Mouse (Mus musculus): ENCODE results near the gene Efhd1. TPM values are rescaled to one million over a fixed set of nuclear protein-coding genes. Genes with fewer than 3 reads are reported as not detected.

The Efhd1 gene
- polyA plus RNA-seq, 1 experiment from 2014 or later = not detected

DNA sequence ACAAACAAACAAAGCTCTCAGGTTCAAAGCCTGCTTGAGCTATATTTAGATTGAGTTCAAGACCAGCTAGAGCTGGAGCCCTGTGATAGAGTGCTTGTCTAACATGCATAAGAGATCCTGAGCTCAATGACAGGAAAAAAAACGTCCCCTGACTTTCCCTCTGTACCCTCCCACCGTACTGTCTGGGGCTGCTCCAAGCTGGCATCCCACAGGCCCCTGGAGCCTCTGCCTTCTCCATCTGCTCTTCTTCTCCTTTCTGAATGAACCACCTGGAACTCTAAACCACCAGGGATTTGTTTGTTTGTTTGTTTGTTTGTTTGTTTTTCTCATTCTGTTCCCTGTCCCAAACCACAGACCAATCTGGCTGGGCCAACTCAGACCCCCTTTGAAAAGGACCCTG lies 11.9 kb downstream of the Efhd1 start:
- no peak for ATAC-seq (ENCODE audit: insufficient read depth)
- TF ChIP-seq CTCF (IDR thresholded peaks at IDR 0.05; ENCODE audit: low read depth) = no peak
- no peak overlapping the region for H3K27ac ChIP-seq (ENCODE audit: low read depth)

DNA sequence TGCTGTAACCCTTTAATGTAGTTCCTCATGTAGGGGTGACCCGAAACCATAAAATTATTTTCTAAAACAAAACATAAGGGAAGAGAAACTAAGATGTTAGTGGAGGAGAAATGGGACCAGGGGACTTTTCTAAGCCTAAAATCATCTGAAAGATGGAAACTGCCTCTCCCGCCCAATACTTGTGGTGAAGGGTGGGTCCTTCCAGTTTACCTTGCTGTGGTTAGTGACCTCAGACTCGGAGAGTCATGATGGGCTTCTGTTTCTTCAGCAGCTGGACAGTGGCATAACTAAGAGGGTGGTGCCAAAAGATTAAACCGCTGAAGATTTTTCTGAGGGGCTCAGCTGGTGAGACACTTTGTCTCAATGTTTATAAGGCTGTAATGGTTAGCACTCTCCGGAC lies 16.1 kb downstream of the Efhd1 start:
- Histone ChIP-seq H3K27me3 (ENCODE audit: insufficient read depth, low read length) (no peaks in the 10 kb centered on the region), H3K9ac (no peak overlapping the region), H3K36me3 (ENCODE audit: insufficient read depth) (no peaks in the 10 kb centered on the region), H3K4me3 (ENCODE audit: low read depth, low read length) (no peak overlapping the region), H3K4me1 (ENCODE audit: insufficient read depth) (no peaks in the 10 kb centered on the region), H3K4me2 (no peak overlapping the region), H3K9me3 (ENCODE audit: low read depth, low read length) (no peaks in the 10 kb centered on the region), H3K27ac (ENCODE audit: low read depth) (no peak overlapping the region)
- no peak for ATAC-seq (ENCODE audit: insufficient read depth)
- no peak for TF ChIP-seq CTCF (IDR thresholded peaks at IDR 0.05; ENCODE audit: low read depth)
- 69% methylated on average over 5 of the region's 5 CpGs for WGBS
- DNase-seq = no peak

More for the DNA sequence above, 11.9 kb downstream of the Efhd1 start:
- Histone ChIP-seq H3K9ac (no peak overlapping the region), H3K9me3 (ENCODE audit: low read depth, low read length) (no peaks in the 10 kb centered on the region), H3K27me3 (ENCODE audit: insufficient read depth, low read length) (no peaks in the 10 kb centered on the region), H3K36me3 (ENCODE audit: insufficient read depth) (no peaks in the 10 kb centered on the region), H3K4me1 (ENCODE audit: insufficient read depth) (no peaks in the 10 kb centered on the region; the same call in 1 of the 2 replicates), H3K4me3 (ENCODE audit: low read depth, low read length) (no peak overlapping the region), H3K4me2 (no peak overlapping the region)
- 27% methylated on average over 2 of the region's 2 CpGs for WGBS
- no peak for DNase-seq

DNA sequence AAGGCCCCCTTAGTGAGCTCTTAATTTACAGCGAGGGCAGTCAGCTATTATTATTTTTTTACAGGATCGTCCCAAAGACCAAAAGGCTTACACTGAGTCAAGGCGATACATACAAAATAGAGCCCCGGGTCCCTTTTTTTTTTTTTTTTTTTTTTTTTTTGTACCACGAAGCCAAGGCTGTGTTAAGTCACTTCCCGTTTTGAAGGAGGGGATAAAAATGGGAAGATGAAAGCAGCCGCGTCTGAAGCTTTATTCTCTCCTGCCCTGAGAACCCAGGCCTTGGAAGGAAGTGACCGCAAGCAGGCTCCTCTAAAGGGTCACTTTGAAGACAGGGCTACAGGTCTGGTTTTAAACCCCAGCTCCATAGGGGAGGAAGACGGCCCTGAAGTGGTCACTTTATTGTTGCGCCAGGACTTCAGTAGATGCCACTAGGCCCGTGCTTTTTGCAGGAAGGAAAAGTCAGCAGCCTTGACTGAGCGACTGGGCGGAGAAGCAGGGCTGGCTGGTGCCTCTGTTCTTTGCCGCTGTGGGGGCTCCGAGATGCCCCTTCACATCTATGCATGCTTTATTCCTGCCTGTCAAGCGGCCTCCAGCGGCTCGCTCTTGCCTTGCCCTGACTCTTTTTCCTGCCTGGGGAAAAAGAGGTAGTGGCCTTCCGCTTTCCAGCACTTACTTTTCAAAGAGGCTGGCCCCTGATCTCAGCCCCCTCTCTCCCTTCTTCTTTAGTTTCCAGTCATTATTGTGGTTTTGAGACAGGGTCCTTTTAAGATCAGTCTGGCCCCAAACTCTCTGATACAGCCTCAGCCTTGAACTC lies 17.6 kb downstream of the Efhd1 start:
- Histone ChIP-seq H3K4me3 (ENCODE audit: low read depth, low read length) (no peak overlapping the region), H3K4me1 (ENCODE audit: insufficient read depth) (no peaks in the 10 kb centered on the region), H3K9me3 (ENCODE audit: low read depth, low read length) (no peaks in the 10 kb centered on the region), H3K27me3 (ENCODE audit: insufficient read depth, low read length) (no peaks in the 10 kb centered on the region), H3K9ac (no peak overlapping the region), H3K36me3 (ENCODE audit: insufficient read depth) (no peaks in the 10 kb centered on the region), H3K4me2 (peak overlapping the region; percentile 31; the same call in 1 of the 2 replicates), H3K27ac (ENCODE audit: low read depth) (no peak overlapping the region)
- WGBS = 29% methylated on average over 20 of the region's 20 CpGs
- ATAC-seq (ENCODE audit: insufficient read depth) (no peak), DNase-seq (no peak)
- no peak for TF ChIP-seq CTCF (IDR thresholded peaks at IDR 0.05; ENCODE audit: low read depth)

DNA sequence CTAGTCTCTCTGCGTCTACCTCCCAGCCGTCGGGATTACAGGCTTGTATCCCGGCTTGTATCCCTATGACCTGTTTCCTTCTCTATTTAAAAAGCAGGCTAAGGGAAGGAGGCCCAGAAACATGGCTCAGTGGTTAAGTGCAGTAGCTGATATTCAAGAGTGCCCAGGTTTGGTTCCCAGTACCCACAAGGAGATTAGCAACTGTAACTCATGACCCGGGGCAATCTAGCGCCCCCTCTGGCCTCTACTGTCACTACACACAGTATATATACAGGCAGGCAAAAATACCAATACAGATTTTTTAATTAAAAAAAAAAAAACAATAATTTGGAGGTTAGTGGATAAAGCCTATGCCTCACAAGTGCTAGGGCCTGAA lies 18.2 kb downstream of the Efhd1 start:
- no peak for DNase-seq
- no peak for TF ChIP-seq CTCF (IDR thresholded peaks at IDR 0.05; ENCODE audit: low read depth)
- ATAC-seq (ENCODE audit: insufficient read depth) = no peak
- no peaks in the 10 kb centered on the region for H3K27me3 ChIP-seq (ENCODE audit: insufficient read depth, low read length)
- no peaks in the 10 kb centered on the region for H3K4me1 ChIP-seq (ENCODE audit: insufficient read depth)
- no peaks in the 10 kb centered on the region for H3K9me3 ChIP-seq (ENCODE audit: low read depth, low read length)
- no peak overlapping the region for H3K27ac ChIP-seq (ENCODE audit: low read depth)
- no peaks in the 10 kb centered on the region for H3K36me3 ChIP-seq (ENCODE audit: insufficient read depth)
- H3K9ac ChIP-seq = no peak overlapping the region
- 71% methylated on average over 6 of the region's 6 CpGs for WGBS
- no peak overlapping the region for H3K4me3 ChIP-seq (ENCODE audit: low read depth, low read length)
- no peak overlapping the region for H3K4me2 ChIP-seq

DNA sequence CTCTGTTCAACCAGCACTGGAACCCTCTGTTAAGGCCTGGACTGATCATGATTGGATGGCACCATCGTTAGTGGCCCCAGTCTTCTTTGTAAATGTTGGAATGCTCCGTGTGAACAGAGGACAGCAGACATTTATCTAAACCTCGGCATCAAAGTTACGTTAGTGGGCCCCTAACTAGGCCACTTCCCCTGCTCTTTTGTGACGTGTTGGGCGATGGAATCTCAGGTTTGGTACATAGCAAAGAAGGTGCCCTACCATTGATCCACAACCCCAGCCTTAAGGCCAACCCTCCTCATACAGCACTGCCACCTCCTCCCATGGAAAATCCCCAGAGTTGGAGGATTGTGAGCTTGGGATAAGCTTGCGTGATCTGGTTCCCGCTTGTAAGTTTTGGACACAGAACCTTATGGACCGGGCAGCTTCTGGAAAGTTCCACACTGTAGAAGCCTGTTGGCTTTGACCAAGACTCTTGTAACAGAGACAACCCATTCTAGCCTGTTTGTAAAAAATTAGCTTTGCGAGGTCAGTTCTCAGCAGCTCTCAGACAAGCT lies 19.3 kb downstream of the Efhd1 start:
- DNase-seq (no peak), ATAC-seq (ENCODE audit: insufficient read depth) (no peak)
- TF ChIP-seq CTCF (IDR thresholded peaks at IDR 0.05; ENCODE audit: low read depth) = no peak
- H3K4me2 ChIP-seq = no peak overlapping the region
- WGBS = 71% methylated on average over 10 of the region's 10 CpGs
- H3K27me3 ChIP-seq (ENCODE audit: insufficient read depth, low read length) = no peaks in the 10 kb centered on the region
- H3K9ac ChIP-seq = no peak overlapping the region
- no peaks in the 10 kb centered on the region for H3K36me3 ChIP-seq (ENCODE audit: insufficient read depth)
- no peaks in the 10 kb centered on the region for H3K4me1 ChIP-seq (ENCODE audit: insufficient read depth)
- no peak overlapping the region for H3K4me3 ChIP-seq (ENCODE audit: low read depth, low read length)
- no peak overlapping the region for H3K27ac ChIP-seq (ENCODE audit: low read depth)
- no peaks in the 10 kb centered on the region for H3K9me3 ChIP-seq (ENCODE audit: low read depth, low read length)

DNA sequence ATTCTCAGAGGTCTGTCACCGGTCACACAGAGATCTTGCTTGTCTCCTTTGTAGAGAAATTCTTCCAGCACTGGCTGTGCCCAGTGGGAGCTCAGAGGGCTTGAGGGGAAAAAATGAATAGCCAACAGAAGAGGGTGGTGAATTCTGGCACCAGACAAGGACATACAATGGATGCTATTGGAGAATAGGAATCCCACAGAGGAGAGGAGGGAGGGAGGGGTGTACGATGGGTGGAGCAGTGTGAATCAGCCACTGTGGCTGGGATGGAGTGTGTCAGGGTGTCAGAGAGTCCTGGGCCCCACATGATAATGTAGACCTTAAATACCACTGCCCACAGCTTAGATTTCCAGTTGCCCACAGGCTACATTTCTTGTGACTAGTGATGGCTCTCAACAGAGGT lies 22.9 kb downstream of the Efhd1 start:
- H3K4me2 ChIP-seq = no peak overlapping the region
- no peak overlapping the region for H3K4me3 ChIP-seq (ENCODE audit: low read depth, low read length)
- no peak for ATAC-seq (ENCODE audit: insufficient read depth)
- H3K27ac ChIP-seq (ENCODE audit: low read depth) = no peak overlapping the region
- no peaks in the 10 kb centered on the region for H3K36me3 ChIP-seq (ENCODE audit: insufficient read depth)
- no peaks in the 10 kb centered on the region for H3K4me1 ChIP-seq (ENCODE audit: insufficient read depth)
- WGBS = 80% methylated on average over 2 of the region's 2 CpGs
- H3K9ac ChIP-seq = no peak overlapping the region
- TF ChIP-seq CTCF (IDR thresholded peaks at IDR 0.05; ENCODE audit: low read depth) = no peak
- no peak for DNase-seq
- no peaks in the 10 kb centered on the region for H3K9me3 ChIP-seq (ENCODE audit: low read depth, low read length)
- no peaks in the 10 kb centered on the region for H3K27me3 ChIP-seq (ENCODE audit: insufficient read depth, low read length)

DNA sequence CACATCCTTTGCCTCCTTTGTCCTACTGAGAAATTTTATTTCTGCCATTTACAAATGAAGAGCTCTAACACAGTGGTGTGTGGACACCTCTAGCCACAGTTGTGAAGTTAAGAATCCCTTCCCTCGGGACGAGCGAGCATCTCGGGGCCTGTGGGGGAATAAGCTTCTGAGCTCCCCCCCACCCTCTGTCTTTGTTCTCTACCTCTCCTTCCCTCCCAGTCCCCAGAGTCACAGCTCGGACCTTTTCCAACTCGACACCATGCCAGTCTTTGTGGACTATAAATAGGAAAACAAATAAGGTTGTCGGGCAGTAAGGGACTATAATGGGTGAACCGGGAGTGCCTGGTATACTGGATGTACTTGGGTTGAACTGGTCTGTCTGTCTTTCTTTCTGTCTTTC lies 27.3 kb downstream of the Efhd1 start:
- Histone ChIP-seq H3K4me2 (no peak overlapping the region), H3K4me3 (ENCODE audit: low read depth, low read length) (no peak overlapping the region), H3K27me3 (ENCODE audit: insufficient read depth, low read length) (no peaks in the 10 kb centered on the region), H3K27ac (ENCODE audit: low read depth) (no peak overlapping the region), H3K36me3 (ENCODE audit: insufficient read depth) (no peaks in the 10 kb centered on the region), H3K4me1 (ENCODE audit: insufficient read depth) (no peaks in the 10 kb centered on the region), H3K9me3 (ENCODE audit: low read depth, low read length) (no peaks in the 10 kb centered on the region), H3K9ac (no peak overlapping the region)
- 67% methylated on average over 8 of the region's 8 CpGs for WGBS
- TF ChIP-seq CTCF (IDR thresholded peaks at IDR 0.05; ENCODE audit: low read depth) = no peak
- no peak for DNase-seq
- no peak for ATAC-seq (ENCODE audit: insufficient read depth)
